30 mouse cellular contexts compared by ENCODE assay signal in the genomic region with DNA sequence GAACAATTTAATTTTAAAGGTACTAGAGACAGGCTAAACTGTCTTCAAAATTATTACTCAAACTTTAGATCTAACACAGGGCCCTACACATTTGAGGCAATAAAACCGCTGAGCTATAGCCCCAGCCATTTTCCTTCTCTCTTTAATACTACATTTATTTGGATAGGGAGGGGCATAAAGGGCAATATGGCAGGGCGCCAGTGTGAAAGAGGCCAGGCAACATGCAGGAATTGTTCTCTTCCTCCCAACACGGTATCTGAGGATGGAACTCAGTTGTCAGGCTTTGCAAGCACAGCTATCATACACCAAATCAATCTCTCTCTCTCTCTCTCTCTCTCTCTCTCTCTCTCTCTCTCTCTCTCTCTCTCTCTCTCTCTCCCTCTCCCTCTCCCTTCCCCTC.
"Had no signal": no experiment of that assay in that cellular context is flagged by ENCODE, and none has a peak within 500 bp of the region (broad histone marks: within the 10 kb centered on the region; RNA-seq: fewer than 3 reads in every experiment).

No protein-coding gene starts in this region.

- ATAC-seq: liver, embryonic 12.5 days; liver, postnatal 0 days; midbrain, embryonic 13.5 days; midbrain, embryonic 15.5 days; midbrain, embryonic 16.5 days had no signal

- H3K36me3 ChIP-seq: limb, embryonic 12.5 days; liver, embryonic 12.5 days; lung, embryonic 15.5 days had no signal

- H3K4me2 ChIP-seq: limb, embryonic 12.5 days; limb, embryonic 13.5 days; limb, embryonic 15.5 days; liver, embryonic 11.5 days; liver, embryonic 12.5 days; liver, embryonic 13.5 days; liver, embryonic 15.5 days; lung, embryonic 15.5 days; midbrain, embryonic 11.5 days; midbrain, embryonic 12.5 days; midbrain, embryonic 13.5 days; midbrain, embryonic 15.5 days; neural tube, embryonic 12.5 days had no signal

- H3K27ac ChIP-seq: left cerebral cortex, adult 2 months; limb, embryonic 12.5 days; limb, embryonic 13.5 days; limb, embryonic 15.5 days; liver, embryonic 12.5 days; liver, embryonic 13.5 days; liver, embryonic 14.5 days; liver, embryonic 15.5 days; lung, embryonic 15.5 days; macrophage; midbrain, embryonic 10.5 days; midbrain, embryonic 12.5 days; midbrain, embryonic 13.5 days; midbrain, embryonic 15.5 days; neural tube, embryonic 12.5 days had no signal

- H3K4me1 ChIP-seq: limb, embryonic 12.5 days; limb, embryonic 15.5 days; liver, embryonic 12.5 days; liver, embryonic 13.5 days; liver, embryonic 15.5 days; lung, embryonic 15.5 days; megakaryocyte, embryonic 14.5 days; midbrain, embryonic 10.5 days; midbrain, embryonic 13.5 days; midbrain, embryonic 15.5 days; neural tube, embryonic 12.5 days had no signal

- H3K4me3 ChIP-seq: left cerebral cortex, adult 2 months; limb, embryonic 12.5 days; limb, embryonic 13.5 days; limb, embryonic 15.5 days; liver, embryonic 12.5 days; liver, embryonic 13.5 days; liver, embryonic 15.5 days; lung, embryonic 15.5 days; megakaryocyte, embryonic 14.5 days; midbrain, embryonic 10.5 days; midbrain, embryonic 12.5 days; midbrain, embryonic 13.5 days; midbrain, embryonic 15.5 days; myocyte; neural tube, embryonic 12.5 days had no signal

- H3K9ac ChIP-seq: limb, embryonic 12.5 days; limb, embryonic 13.5 days; limb, embryonic 15.5 days; liver, embryonic 12.5 days; liver, embryonic 13.5 days; liver, embryonic 14.5 days; liver, embryonic 15.5 days; liver, postnatal 0 days; lung, embryonic 15.5 days; midbrain, embryonic 12.5 days; midbrain, embryonic 13.5 days; midbrain, embryonic 15.5 days; neural tube, embryonic 12.5 days had no signal

- H3K9me3 ChIP-seq: limb, embryonic 12.5 days; limb, embryonic 13.5 days; limb, embryonic 15.5 days; liver, embryonic 12.5 days; liver, embryonic 13.5 days; liver, embryonic 15.5 days; lung, embryonic 15.5 days; megakaryocyte, embryonic 14.5 days; midbrain, embryonic 10.5 days; midbrain, embryonic 12.5 days; midbrain, embryonic 13.5 days; midbrain, embryonic 15.5 days; neural tube, embryonic 12.5 days had no signal

- DNase-seq: layer of hippocampus, postnatal 36 days; left cerebral cortex, postnatal 4 days; liver; liver, embryonic 13.5 days; liver, postnatal 0 days; lung, adult 18-20 months; lung, adult 2 months; lung, postnatal 10 days; lung, postnatal 14 days; lung, postnatal 4 days; midbrain, embryonic 14.5 days had no signal

- H3K27me3 ChIP-seq: limb, embryonic 12.5 days; limb, embryonic 13.5 days; limb, embryonic 15.5 days; liver, embryonic 12.5 days; liver, embryonic 13.5 days; liver, embryonic 15.5 days; lung, embryonic 15.5 days; megakaryocyte, embryonic 14.5 days; midbrain, embryonic 12.5 days; midbrain, embryonic 13.5 days; midbrain, embryonic 15.5 days; neural tube, embryonic 12.5 days had no signal
